Mouse (Mus musculus) limb, embryonic 11.5 days (tissue): ENCODE data around the gene Nutf2. TPM values are rescaled to one million over a fixed set of nuclear protein-coding genes. Genes with fewer than 3 reads are reported as not detected.

Experiments used
- ATAC-seq: fragments of 200-750 bp; cut with Nextera tagmentation; 2 replicates; pipeline ENCODE4 v1.8.0; 2017; ENCODE audit warnings: low read depth; ENCODE audit not compliant: insufficient number of reproducible peaks, low FRiP score, low TSS enrichment
- DNase-seq: peaks from one replicate; pipeline ENCODE4 v3.0.0-alpha.2; 2015; ENCODE audit warnings: low spot score
- H3K27ac ChIP-seq: fragments of 300-500 bp; sonication (generic); replicated peaks from 2 replicates; pipeline ENCODE4 v1.5.1; 2014; ENCODE audit warnings: low read depth, mild to moderate bottlenecking, low read length
- H3K27me3 ChIP-seq: fragments of 300-500 bp; sonication (generic); 2 replicates; pipeline ENCODE4 v1.6.1; 2014; ENCODE audit warnings: mild to moderate bottlenecking, low read length, mixed read lengths; ENCODE audit not compliant: control insufficient read depth, insufficient read depth
- H3K36me3 ChIP-seq: fragments of 300-500 bp; sonication (generic); 2 replicates; pipeline ENCODE4 v1.6.1; 2014; ENCODE audit warnings: mild to moderate bottlenecking, low read length, moderate library complexity, mixed read lengths; ENCODE audit not compliant: control insufficient read depth, insufficient read depth
- H3K4me1 ChIP-seq: fragments of 300-500 bp; sonication (generic); 2 replicates; pipeline ENCODE4 v1.6.1; 2014; ENCODE audit warnings: low read length, mixed read lengths; ENCODE audit not compliant: control insufficient read depth, insufficient read depth
- H3K4me2 ChIP-seq: fragments of 300-500 bp; sonication (generic); 2 replicates; pipeline ENCODE4 v1.6.1; 2014; ENCODE audit warnings: low read depth, mild to moderate bottlenecking, moderate library complexity; ENCODE audit not compliant: severe bottlenecking
- H3K4me3 ChIP-seq: fragments of 300-500 bp; sonication (generic); 2 replicates; pipeline ENCODE4 v1.5.1; 2014; ENCODE audit warnings: low read depth, low read length
- H3K9ac ChIP-seq: fragments of 300-500 bp; sonication (generic); 2 replicates; pipeline ENCODE4 v1.6.1; 2014; ENCODE audit warnings: mild to moderate bottlenecking, low read length
- H3K9me3 ChIP-seq: fragments of 300-500 bp; sonication (generic); 2 replicates; pipeline ENCODE4 v1.6.1; 2016; ENCODE audit warnings: low read length; ENCODE audit not compliant: control insufficient read depth
- WGBS: fragments of 180-500 bp; shearing (Covaris S2); extraction: QIAGEN DNeasy Blood & Tissue Kit; methylation state at CpG from one replicate; pipeline ENCODE4 v1.1.7; 2014; 5-methylcytosine and 5-hydroxymethylcytosine counted together
- polyA plus RNA-seq: library from polyadenylated mRNA; unstranded; fragments of >200 nt; fragmentation: Nextera tagmentation; extraction: Ambion mirVana; gene quantifications from 2 replicates; pipeline ENCODE4 v1.2.1, GENCODE M21; 2014

Nutf2 gene
- polyA plus RNA-seq, 1 experiment from 2014 or later = 371 TPM

DNA sequence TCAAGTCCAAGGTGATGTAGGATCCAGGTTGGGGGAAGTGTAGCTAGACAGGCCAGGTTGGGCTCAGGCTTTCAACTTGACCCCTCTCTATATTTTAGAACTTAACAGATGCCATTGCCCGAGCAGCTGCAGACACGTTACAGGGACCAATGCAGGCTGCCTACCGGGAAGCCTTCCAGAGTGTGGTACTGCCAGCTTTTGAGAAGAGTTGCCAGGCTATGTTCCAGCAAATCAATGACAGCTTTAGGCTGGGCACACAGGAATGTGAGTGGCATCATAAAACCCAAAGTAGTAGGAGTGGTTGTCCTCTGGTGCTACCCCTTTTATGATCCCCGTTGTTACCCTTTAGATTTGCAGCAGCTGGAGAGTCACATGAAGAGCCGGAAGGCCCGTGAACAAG lies 30.5 kb downstream of the Nutf2 start:
- no peak overlapping the region for H3K4me3 ChIP-seq
- H3K9me3 ChIP-seq = no peaks in the 10 kb centered on the region
- H3K4me2 ChIP-seq = no peak overlapping the region
- ATAC-seq (no peak), DNase-seq (no peak)
- H3K27me3 ChIP-seq = no peaks in the 10 kb centered on the region
- 90% methylated on average over 6 of the region's 6 CpGs for WGBS
- H3K27ac ChIP-seq = no peak overlapping the region
- no peak overlapping the region for H3K9ac ChIP-seq
- H3K4me1 ChIP-seq = no peaks in the 10 kb centered on the region
- H3K36me3 ChIP-seq = peaks cover 49% of the 10 kb centered on the region

DNA sequence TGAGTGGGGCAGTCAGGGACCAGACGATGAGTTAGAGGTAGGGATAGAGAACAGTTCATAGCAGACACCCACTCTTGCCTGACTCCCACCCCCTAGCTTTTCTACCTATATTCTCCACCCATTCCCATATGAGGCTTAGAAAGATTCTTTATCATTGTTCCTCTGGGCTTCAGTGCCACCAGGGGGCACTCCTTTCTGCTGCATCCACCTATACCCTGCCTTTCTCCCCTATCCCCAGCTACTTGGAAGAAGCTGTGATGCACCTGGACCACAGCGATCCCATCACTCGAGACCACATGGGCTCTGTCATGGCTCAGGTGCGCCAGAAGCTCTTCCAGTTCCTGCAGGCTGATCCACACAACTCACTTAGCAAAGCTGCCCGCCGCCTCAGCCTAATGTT lies 32.1 kb downstream of the Nutf2 start:
- Histone ChIP-seq H3K4me2 (no peak overlapping the region), H3K27me3 (no peaks in the 10 kb centered on the region), H3K4me3 (no peak overlapping the region), H3K36me3 (peaks cover 40% of the 10 kb centered on the region), H3K9me3 (no peaks in the 10 kb centered on the region), H3K9ac (no peak overlapping the region), H3K4me1 (no peaks in the 10 kb centered on the region), H3K27ac (no peak overlapping the region)
- ATAC-seq (no peak), DNase-seq (no peak)
- WGBS = 79% methylated on average over 6 of the region's 6 CpGs

DNA sequence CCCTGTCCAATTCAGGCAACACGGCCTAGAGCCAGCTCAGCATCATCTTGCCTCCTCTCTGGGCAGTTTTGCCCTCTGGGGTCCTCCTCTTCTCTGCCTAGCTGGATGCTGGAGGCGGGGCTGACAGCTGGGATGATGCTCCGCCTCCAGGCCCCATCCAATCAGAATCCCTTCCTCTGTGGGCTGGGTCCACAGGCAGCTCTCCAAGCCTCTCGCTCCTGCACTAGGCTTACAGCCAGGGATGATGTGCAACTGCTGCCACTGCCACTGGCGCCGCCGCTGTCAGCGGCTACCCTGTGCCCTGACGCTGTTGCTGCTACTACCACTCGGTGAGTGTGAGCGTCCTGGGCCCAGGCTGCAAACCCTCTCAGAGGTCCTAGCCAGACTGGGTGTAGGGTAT lies 33.0 kb downstream of the Nutf2 start, which contains the start of gene Nrn1l:
Gene Nrn1l (plus strand): TSS at position 229 of the 400 bp plus-strand sequence.
- Histone ChIP-seq H3K9ac (no peak within 1 kb of the TSS), H3K9me3 (no peaks in the 10 kb centered on the region), H3K4me3 (no peak within 1 kb of the TSS), H3K36me3 (peaks cover 34% of the 10 kb centered on the region), H3K27me3 (no peaks in the 10 kb centered on the region), H3K27ac (no peak within 1 kb of the TSS), H3K4me1 (no peaks in the 10 kb centered on the region), H3K4me2 (no peak within 1 kb of the TSS)
- DNase-seq (peak; percentile 79), ATAC-seq (peak; percentile 83; the same call in 1 of the 2 replicates)
- 8% methylated on average over 11 of the region's 11 CpGs for WGBS

GRCm38 (mm10) chr8:105897801-105898480 lies 37.6 kb downstream of the Nutf2 start:
- no peak overlapping the region for H3K27ac ChIP-seq
- 81% methylated on average over 9 of the region's 9 CpGs for WGBS
- no peak overlapping the region for H3K9ac ChIP-seq
- 0 out of 2 replicates have a peak, but pooled peaks cover 3% of the 10 kb centered on the region for H3K36me3 ChIP-seq
- ATAC-seq = no peak
- no peaks in the 10 kb centered on the region for H3K9me3 ChIP-seq
- no peaks in the 10 kb centered on the region for H3K27me3 ChIP-seq
- no peak overlapping the region for H3K4me3 ChIP-seq
- DNase-seq = no peak
- no peak overlapping the region for H3K4me2 ChIP-seq
- 0 out of 2 replicates have a peak, but pooled peaks cover 6% of the 10 kb centered on the region for H3K4me1 ChIP-seq

GRCm38 (mm10) chr8:105900180-105900940 lies 40.0 kb downstream of the Nutf2 start, which contains the start of gene Pskh1:
Gene Pskh1 (plus strand): TSS chr8:105900441.
- H3K27me3 ChIP-seq = no peaks in the 10 kb centered on the region
- ATAC-seq (peak; percentile 94), DNase-seq (peak; percentile 95)
- H3K4me2 ChIP-seq = peak within 1 kb of the TSS; percentile 89
- H3K9me3 ChIP-seq = no peaks in the 10 kb centered on the region
- H3K4me1 ChIP-seq = 0 out of 2 replicates have a peak, but pooled peaks cover 6% of the 10 kb centered on the region
- WGBS = under 1% methylated on average over 68 of the region's 68 CpGs
- peak within 1 kb of the TSS; percentile 98 for H3K9ac ChIP-seq
- H3K27ac ChIP-seq = peak within 1 kb of the TSS; percentile 70; the same call in 1 of the 2 replicates
- peak within 1 kb of the TSS; percentile 94 for H3K4me3 ChIP-seq
- no peaks in the 10 kb centered on the region for H3K36me3 ChIP-seq

GRCm38 (mm10) chr8:105900941-105901616 lies 40.7 kb downstream of the Nutf2 start:
- Histone ChIP-seq H3K27me3 (no peaks in the 10 kb centered on the region), H3K27ac (peak overlapping the region; percentile 70; the same call in 1 of the 2 replicates), H3K4me1 (0 out of 2 replicates have a peak, but pooled peaks cover 6% of the 10 kb centered on the region), H3K36me3 (no peaks in the 10 kb centered on the region), H3K4me2 (peak overlapping the region; percentile 89), H3K4me3 (peak overlapping the region; percentile 94), H3K9me3 (no peaks in the 10 kb centered on the region), H3K9ac (peak overlapping the region; percentile 98)
- DNase-seq (no peak), ATAC-seq (no peak)
- WGBS = 42% methylated on average over 16 of the region's 16 CpGs

- DNase-seq (no peak), ATAC-seq (no peak)
- Histone ChIP-seq H3K27ac (no peak overlapping the region), H3K4me3 (no peak overlapping the region), H3K4me1 (no peaks in the 10 kb centered on the region), H3K27me3 (no peaks in the 10 kb centered on the region), H3K4me2 (no peak overlapping the region), H3K36me3 (peaks cover 3% of the 10 kb centered on the region; the same call in 1 of the 2 replicates), H3K9me3 (no peaks in the 10 kb centered on the region), H3K9ac (no peak overlapping the region)
- 95% methylated on average over 3 of the region's 3 CpGs for WGBS
Observed at GRCm38 (mm10) chr8:105919390-105919789, 59.0 kb downstream of the Nutf2 start.

GRCm38 (mm10) chr8:105925123-105925522 lies 64.7 kb downstream of the Nutf2 start:
- Histone ChIP-seq H3K9ac (no peak overlapping the region), H3K4me2 (no peak overlapping the region), H3K27me3 (no peaks in the 10 kb centered on the region), H3K9me3 (no peaks in the 10 kb centered on the region), H3K27ac (no peak overlapping the region), H3K36me3 (peaks cover 3% of the 10 kb centered on the region; the same call in 1 of the 2 replicates), H3K4me3 (no peak overlapping the region), H3K4me1 (no peaks in the 10 kb centered on the region)
- ATAC-seq (no peak), DNase-seq (no peak)
- WGBS = 76% methylated on average over 3 of the region's 3 CpGs
